Mouse (Mus musculus) E14TG2a.4 (cell line): Measurements from ENCODE around the gene Rhot2.
A peak's percentile ranks its signal among the peaks of the same experiment; 100 is the strongest.
"Not testable (repeated sequence)": the region's sequence is repeated elsewhere in the genome, so short reads cannot be mapped to it uniquely, and the experiment has no call there.

ENCODE experiments used
- H3K27me3 ChIP-seq: 2 replicates; pipeline ENCODE4 v1.6.1; 2014; ENCODE audit warnings: low read length, control low read depth; ENCODE audit not compliant: insufficient read depth
- H3K36me3 ChIP-seq: 2 replicates; pipeline ENCODE4 v1.6.1; 2014; ENCODE audit warnings: low read length, control low read depth; ENCODE audit not compliant: insufficient read depth
- H3K4me1 ChIP-seq: replicated peaks from 2 replicates; pipeline ENCODE4 v1.6.1; 2014; ENCODE audit warnings: low read depth, low read length, control low read depth
- H3K4me3 ChIP-seq: replicated peaks from 2 replicates; pipeline ENCODE4 v1.5.1; 2014; ENCODE audit warnings: mild to moderate bottlenecking, low read length
- H3K9me3 ChIP-seq: 2 replicates; pipeline ENCODE4 v1.6.1; 2014; ENCODE audit warnings: low read length, control low read depth
- CTCF ChIP-seq: conservative IDR thresholded peaks from 2 replicates; pipeline ENCODE4 v1.5.1; 2014; ENCODE audit warnings: low read length
- NANOG ChIP-seq: IDR thresholded peaks from 2 replicates; pipeline ENCODE4 v1.6.1; 2014; ENCODE audit warnings: borderline replicate concordance, low read length, mixed read lengths
- POU5F1 ChIP-seq: IDR thresholded peaks from 2 replicates; pipeline ENCODE4 v1.6.1; 2014; ENCODE audit warnings: low read length, borderline replicate concordance

Rhot2 gene

GRCm38 (mm10) chr17:25810890-25811289 is 33.8 kb downstream of the Rhot2 start:
- Histone ChIP-seq H3K27me3 (peaks cover 78% of the 10 kb centered on the region), H3K4me1 (peaks cover 18% of the 10 kb centered on the region), H3K4me3 (no peak overlapping the region), H3K9me3 (0 out of 2 replicates have a peak, but pooled peaks cover 8% of the 10 kb centered on the region), H3K36me3 (no peaks in the 10 kb centered on the region)
- TF ChIP-seq CTCF (no peak), POU5F1 (no peak), NANOG (no peak)

- peak overlapping the region; percentile 92 for H3K4me3 ChIP-seq
- peaks cover 71% of the 10 kb centered on the region for H3K27me3 ChIP-seq
- 0 out of 2 replicates have a peak, but pooled peaks cover 8% of the 10 kb centered on the region for H3K9me3 ChIP-seq
- peaks cover 18% of the 10 kb centered on the region for H3K4me1 ChIP-seq
- TF ChIP-seq NANOG (no peak), POU5F1 (no peak), CTCF (no peak)
- no peaks in the 10 kb centered on the region for H3K36me3 ChIP-seq
Observed at GRCm38 (mm10) chr17:25809606-25810340, 34.9 kb downstream of the Rhot2 start.

- no peak for TF ChIP-seq POU5F1
- TF ChIP-seq NANOG: no peak
- TF ChIP-seq CTCF: no peak
- peak within 1 kb of the TSS; percentile 92 for H3K4me3 ChIP-seq
- peaks cover 18% of the 10 kb centered on the region for H3K4me1 ChIP-seq
- H3K36me3 ChIP-seq: no peaks in the 10 kb centered on the region
- H3K9me3 ChIP-seq: 0 out of 2 replicates have a peak, but pooled peaks cover 8% of the 10 kb centered on the region
- H3K27me3 ChIP-seq: peaks cover 67% of the 10 kb centered on the region
Observed at GRCm38 (mm10) chr17:25808789-25809605, 35.7 kb downstream of the Rhot2 start, which contains the start of gene Fbxl16. Gene Fbxl16, plus strand, starts transcription at chr17:25809085.

DNA sequence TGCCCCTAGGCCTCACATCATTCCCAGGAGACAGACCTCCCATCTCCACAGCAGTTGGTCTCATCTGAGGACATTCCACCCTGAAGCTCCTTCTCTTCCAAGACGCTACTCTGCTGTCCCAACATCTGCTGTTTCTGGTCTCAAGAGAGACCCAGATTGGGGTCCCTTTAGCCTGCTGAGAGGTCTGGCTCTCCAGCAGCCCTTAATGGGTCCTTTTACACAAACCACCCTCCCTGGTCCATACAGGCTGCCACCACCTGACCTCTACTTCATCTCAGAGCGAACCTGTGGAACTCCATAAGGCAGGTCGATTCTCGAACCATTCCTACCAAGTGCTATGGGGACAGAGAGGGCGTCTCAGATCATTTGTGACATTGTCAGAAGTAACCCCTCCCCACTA is 36.6 kb downstream of the Rhot2 start:
- peak overlapping the region; percentile 92 for H3K4me3 ChIP-seq
- H3K9me3 ChIP-seq: 0 out of 2 replicates have a peak, but pooled peaks cover 6% of the 10 kb centered on the region
- TF ChIP-seq NANOG: no peak
- TF ChIP-seq POU5F1: no peak
- no peak for TF ChIP-seq CTCF
- H3K27me3 ChIP-seq: peaks cover 71% of the 10 kb centered on the region
- no peaks in the 10 kb centered on the region for H3K36me3 ChIP-seq
- peaks cover 20% of the 10 kb centered on the region for H3K4me1 ChIP-seq

GRCm38 (mm10) chr17:25807452-25807851 is 37.2 kb downstream of the Rhot2 start:
- Histone ChIP-seq H3K27me3 (peaks cover 71% of the 10 kb centered on the region), H3K4me1 (peaks cover 22% of the 10 kb centered on the region)
- H3K9me3 ChIP-seq, H3K4me3 ChIP-seq, H3K36me3 ChIP-seq: not testable (repeated sequence)
- 0 out of 2 replicates have a peak, but pooled peaks have one; percentile 12 for TF ChIP-seq CTCF

- no peak overlapping the region for H3K4me3 ChIP-seq
- no peaks in the 10 kb centered on the region for H3K36me3 ChIP-seq
- H3K4me1 ChIP-seq: peaks cover 22% of the 10 kb centered on the region
- TF ChIP-seq NANOG (no peak), POU5F1 (no peak), CTCF (no peak)
- H3K9me3 ChIP-seq: no peaks in the 10 kb centered on the region
- peaks cover 70% of the 10 kb centered on the region for H3K27me3 ChIP-seq
Observed at GRCm38 (mm10) chr17:25806507-25806906, 38.1 kb downstream of the Rhot2 start.

DNA sequence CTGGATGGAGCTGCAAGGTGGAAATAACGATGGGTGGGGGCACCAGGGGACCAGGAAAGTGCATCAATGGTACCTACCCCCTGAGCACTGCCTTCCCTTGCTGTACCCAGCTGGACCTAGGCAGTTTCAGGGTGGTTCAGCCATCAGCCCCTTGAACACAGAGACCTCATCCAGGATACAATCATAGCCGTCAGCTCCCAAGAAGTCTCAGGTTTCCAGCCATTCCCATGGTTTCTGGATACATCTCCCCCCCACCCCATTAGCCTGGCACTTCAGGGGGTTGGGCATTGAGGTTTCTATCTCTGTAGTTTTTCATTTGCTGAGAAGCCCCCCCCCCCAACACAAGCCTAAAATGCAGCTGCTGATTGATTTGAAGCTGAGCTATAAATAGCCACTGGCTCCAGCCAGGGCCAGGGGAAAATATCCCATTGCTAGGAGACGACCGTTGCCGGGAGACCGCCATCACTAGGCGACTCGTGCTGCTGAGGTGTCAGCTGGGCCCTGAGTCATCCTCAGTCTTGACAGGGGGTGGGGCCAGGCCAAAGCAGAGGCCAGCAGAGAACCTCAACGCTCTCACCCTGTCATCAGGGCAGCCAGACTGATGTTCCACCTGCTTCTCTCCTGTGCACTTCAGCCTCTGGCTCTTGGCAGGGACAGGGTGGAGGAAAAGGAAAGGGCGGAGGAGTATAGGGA is 41.7 kb downstream of the Rhot2 start:
- Histone ChIP-seq H3K9me3 (no peaks in the 10 kb centered on the region), H3K27me3 (peaks cover 41% of the 10 kb centered on the region), H3K4me1 (peaks cover 13% of the 10 kb centered on the region), H3K4me3 (no peak overlapping the region), H3K36me3 (no peaks in the 10 kb centered on the region)
- TF ChIP-seq POU5F1 (no peak), NANOG (no peak), CTCF (no peak)

- Histone ChIP-seq H3K4me1 (peaks cover 21% of the 10 kb centered on the region), H3K4me3 (no peak overlapping the region), H3K27me3 (peaks cover 39% of the 10 kb centered on the region), H3K36me3 (no peaks in the 10 kb centered on the region), H3K9me3 (no peaks in the 10 kb centered on the region)
- TF ChIP-seq CTCF (peak; percentile 79), POU5F1 (no peak)
Observed at GRCm38 (mm10) chr17:25801029-25801428, 43.6 kb downstream of the Rhot2 start.
